Mouse (Mus musculus) olfactory bulb, adult 2 months (tissue): ENCODE measurements around the gene Camk1g. TPM values are rescaled to one million over a fixed set of nuclear protein-coding genes. Genes with fewer than 3 reads are reported as not detected.

ENCODE experiments used
- H3K27ac ChIP-seq: fragments of 200-500 bp; 2 replicates; pipeline ENCODE4 v1.5.1; 2012; ENCODE audit warnings: low read depth, low read length; ENCODE audit not compliant: insufficient read depth
- H3K4me1 ChIP-seq: fragments of 200-500 bp; 2 replicates; pipeline ENCODE4 v1.6.1; 2012; ENCODE audit warnings: low read length; ENCODE audit not compliant: control insufficient read depth, insufficient read depth
- H3K4me3 ChIP-seq: fragments of 200-500 bp; 2 replicates; pipeline ENCODE4 v1.5.1; 2012; ENCODE audit warnings: mild to moderate bottlenecking, low read depth, low read length, moderate library complexity; ENCODE audit not compliant: insufficient read depth
- CTCF ChIP-seq: fragments of 200-500 bp; IDR thresholded peaks from 2 replicates; pipeline ENCODE4 v1.5.1; 2012; ENCODE audit warnings: low read depth, mild to moderate bottlenecking, low read length, moderate library complexity; ENCODE audit not compliant: insufficient read depth
- POLR2A ChIP-seq: fragments of 200-500 bp; IDR thresholded peaks from 2 replicates; pipeline ENCODE4 v1.6.1; 2012; ENCODE audit warnings: mild to moderate bottlenecking, low read depth, low read length, moderate library complexity; ENCODE audit not compliant: insufficient read depth
- WGBS: fragments of 180-500 bp; shearing (Covaris S2); methylation state at CpG from one replicate; pipeline ENCODE4 v1.1.7; 2018; 5-methylcytosine and 5-hydroxymethylcytosine counted together
- polyA plus RNA-seq: library from polyadenylated mRNA; stranded (reverse); fragments of >200 nt; gene quantifications from 2 replicates; pipeline ENCODE4 v1.2.4, GENCODE M21; 2012; ENCODE audit warnings: low replicate concordance; ENCODE audit not compliant: missing spikeins, insufficient read depth, insufficient read length

The Camk1g gene
- polyA plus RNA-seq, 1 experiment, result not detected

DNA sequence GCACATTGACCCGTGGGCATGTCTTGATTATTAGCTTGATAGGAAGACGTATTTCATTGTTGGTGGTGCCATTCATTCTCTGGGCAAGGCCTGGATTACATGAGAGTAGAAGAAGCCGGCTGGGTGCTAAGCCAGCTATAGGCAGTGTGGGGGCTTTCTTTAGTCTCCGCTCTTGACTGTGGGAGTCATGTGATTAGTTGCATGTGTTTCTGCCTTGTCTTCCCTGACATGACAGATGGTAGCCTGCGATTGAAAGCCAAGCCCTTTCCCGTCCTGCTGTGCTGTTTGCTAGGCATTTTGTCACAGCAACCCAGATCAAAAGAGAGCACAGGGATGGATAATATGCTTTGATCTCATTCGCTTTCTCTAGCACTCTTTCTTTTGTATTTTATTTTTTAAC is 64.7 kb downstream of the Camk1g start:
- TF ChIP-seq CTCF (no peak), POLR2A (no peak)

DNA sequence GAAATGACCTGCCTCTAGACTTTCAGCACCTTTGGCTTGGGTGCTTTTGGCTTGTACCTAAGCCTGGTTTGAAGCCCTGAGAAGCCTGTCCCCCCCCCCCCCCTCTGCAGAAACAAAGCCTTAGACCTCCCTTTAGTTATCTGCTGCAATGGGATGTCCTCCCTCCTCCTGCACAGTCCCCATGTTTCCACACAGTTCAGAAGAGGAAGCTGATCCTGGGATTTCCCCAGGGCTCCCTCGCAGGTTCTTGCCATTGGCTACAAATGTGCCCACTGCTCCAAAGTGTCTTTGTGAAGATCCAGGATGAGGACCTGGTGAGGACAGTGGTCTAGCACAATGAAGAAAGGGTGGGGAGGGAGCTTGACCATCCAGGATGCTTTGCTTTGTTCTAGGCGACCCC is 67.0 kb downstream of the Camk1g start:
- no peak overlapping the region for H3K27ac ChIP-seq
- H3K4me3 ChIP-seq, result no peak overlapping the region
- TF ChIP-seq CTCF, result no peak
- TF ChIP-seq POLR2A, result no peak
- WGBS, result 70% methylated on average over 2 of the region's 2 CpGs
- H3K4me1 ChIP-seq, result peaks cover 4% of the 10 kb centered on the region; the same call in 1 of the 2 replicates

More for the DNA sequence above, 64.7 kb downstream of the Camk1g start:
- 60% methylated on average over 7 of the region's 7 CpGs for WGBS
- Histone ChIP-seq H3K27ac (no peak overlapping the region), H3K4me3 (no peak overlapping the region), H3K4me1 (no peaks in the 10 kb centered on the region)

DNA sequence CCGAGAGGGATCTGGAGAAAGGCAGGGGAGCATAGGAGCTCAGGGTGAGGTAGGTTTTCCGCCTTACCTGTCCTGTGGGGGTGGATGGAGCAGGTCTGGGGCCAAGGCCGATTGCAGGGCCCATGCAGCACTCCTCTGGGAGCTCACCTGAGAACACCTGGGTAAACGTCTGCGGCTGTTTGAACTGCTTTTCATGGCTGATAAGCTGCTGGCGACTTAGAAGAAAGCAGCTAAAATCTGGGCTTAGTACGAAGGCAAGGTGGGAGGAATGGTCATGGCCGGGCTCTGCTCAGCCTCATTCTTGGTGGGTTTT is 68.0 kb downstream of the Camk1g start:
- peaks cover 4% of the 10 kb centered on the region; the same call in 1 of the 2 replicates for H3K4me1 ChIP-seq
- 84% methylated on average over 8 of the region's 8 CpGs for WGBS
- TF ChIP-seq POLR2A (no peak), CTCF (no peak)
- no peak overlapping the region for H3K27ac ChIP-seq
- no peak overlapping the region for H3K4me3 ChIP-seq

DNA sequence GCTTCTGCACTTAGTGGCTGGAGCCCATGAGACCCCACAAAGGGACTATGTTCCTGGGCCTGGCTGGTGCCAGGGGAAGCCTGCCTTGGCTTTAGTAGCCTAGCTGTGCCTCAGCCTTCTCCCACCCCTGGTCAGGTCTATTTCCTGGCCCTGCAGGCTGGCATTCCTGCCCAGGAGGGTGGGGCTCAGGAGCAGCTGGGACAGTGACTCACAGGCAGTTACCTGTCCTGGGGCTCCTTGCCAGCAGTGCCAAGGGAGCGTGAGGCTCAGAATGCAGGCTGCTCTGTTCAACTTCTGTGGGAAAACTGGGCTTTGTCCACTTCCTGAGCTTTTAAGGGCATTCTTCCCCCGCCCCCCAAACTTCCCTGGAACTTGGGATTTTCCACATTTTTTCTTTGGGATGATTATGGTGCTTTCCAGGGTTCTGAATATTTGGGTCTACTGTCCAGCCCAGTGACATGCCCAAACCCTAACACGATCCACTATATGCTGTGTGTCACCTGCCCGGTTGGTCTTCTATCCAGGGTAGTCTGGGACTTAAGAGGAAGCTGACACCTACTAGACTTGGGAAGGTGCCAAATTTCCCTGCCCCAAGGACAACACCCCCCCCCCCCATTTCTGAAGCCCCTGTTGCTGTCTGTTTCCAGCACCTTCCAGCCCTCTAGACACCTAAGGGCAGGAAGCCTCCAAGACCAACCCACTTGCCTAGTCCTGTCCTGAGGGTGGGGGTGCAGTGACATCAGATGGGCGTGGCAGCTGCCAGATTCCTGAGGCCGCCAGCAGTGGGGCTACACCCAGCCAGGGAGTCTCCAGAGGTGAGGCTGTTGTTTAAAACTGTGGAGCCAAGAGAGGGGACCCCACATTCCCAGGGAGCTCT is 68.6 kb downstream of the Camk1g start:
- no peak for TF ChIP-seq CTCF
- no peak for TF ChIP-seq POLR2A
- peaks cover 5% of the 10 kb centered on the region; the same call in 1 of the 2 replicates for H3K4me1 ChIP-seq
- 83% methylated on average over 6 of the region's 6 CpGs for WGBS

DNA sequence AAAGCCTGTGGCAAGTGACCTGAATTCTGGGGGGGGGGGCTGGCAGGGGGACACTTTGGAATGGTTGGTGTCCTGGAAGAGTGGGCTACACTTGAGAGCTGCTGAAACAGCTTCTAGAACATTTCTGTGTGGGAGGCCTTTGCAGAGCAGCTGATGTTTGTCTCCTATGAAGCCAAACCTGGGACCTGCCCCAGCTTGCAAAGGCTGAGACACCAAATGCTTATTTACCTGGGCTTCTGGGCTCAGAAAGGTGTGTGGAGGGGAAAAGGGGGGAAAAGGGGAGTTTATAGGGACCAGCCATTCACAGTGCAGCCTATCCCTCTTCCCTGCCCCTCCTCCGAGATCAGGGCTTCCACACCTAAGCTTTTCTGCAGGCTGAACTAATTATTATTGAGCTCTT is 70.1 kb downstream of the Camk1g start:
- no peak overlapping the region for H3K4me3 ChIP-seq
- no peak for TF ChIP-seq CTCF
- no peak for TF ChIP-seq POLR2A
- 70% methylated on average over 1 of the region's 1 CpGs for WGBS

More for the DNA sequence above, 68.6 kb downstream of the Camk1g start:
- Histone ChIP-seq H3K4me3 (no peak overlapping the region), H3K27ac (no peak overlapping the region)

DNA sequence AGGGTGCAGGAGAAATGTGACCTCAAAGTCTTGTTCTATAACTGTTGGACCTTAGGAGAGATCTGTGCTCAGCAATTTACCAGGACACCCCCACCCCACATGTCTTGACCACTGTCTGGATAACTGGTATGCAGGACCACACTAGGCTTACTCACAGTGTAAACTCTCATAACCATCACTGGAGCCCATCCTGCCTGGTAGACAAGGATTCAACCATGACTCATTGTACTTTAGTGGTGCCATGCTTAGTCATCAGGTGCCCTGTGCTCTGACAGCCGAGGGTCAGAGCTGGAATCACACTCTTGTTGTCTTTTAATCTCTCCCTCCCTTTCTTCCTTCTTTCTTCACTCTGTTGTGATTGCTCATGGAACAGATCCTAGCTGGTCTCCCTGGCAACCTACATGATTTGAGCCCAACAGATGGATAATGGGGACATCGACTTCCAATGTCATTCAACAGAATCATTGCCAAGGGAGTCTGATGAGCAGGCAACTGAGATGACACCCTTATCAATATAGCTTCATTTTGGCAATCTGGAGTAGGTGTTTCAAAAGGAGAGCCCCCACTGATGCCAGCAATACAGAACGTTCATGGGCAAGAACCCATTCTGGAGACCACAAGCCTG is 71.8 kb downstream of the Camk1g start:
- no peak for TF ChIP-seq POLR2A
- TF ChIP-seq CTCF, result no peak
- Histone ChIP-seq H3K4me3 (no peak overlapping the region), H3K27ac (no peak overlapping the region), H3K4me1 (peaks cover 8% of the 10 kb centered on the region)
- 51% methylated on average over 3 of the region's 3 CpGs for WGBS

More for the DNA sequence above, 70.1 kb downstream of the Camk1g start:
- H3K4me1 ChIP-seq, result peaks cover 8% of the 10 kb centered on the region
- no peak overlapping the region for H3K27ac ChIP-seq

Other genes with a start within 250 kb of the Camk1g start
- 406 TPM in 1 of 2 replicates, not detected in the other for gene Diexf, start 240.0 kb downstream of the Camk1g start, polyA plus RNA-seq
- not detected in 2 replicates for gene Irf6, start 217.2 kb downstream of the Camk1g start, polyA plus RNA-seq
- gene A130010J15Rik, start 202.3 kb downstream of the Camk1g start, polyA plus RNA-seq, result not detected in 2 replicates
- not detected in 2 replicates for gene Traf3ip3, start 168.6 kb downstream of the Camk1g start, polyA plus RNA-seq
- not detected in 2 replicates for gene Lamb3, start 162.6 kb downstream of the Camk1g start, polyA plus RNA-seq
- gene Hsd11b1, start 106.2 kb downstream of the Camk1g start, polyA plus RNA-seq, result not detected in 2 replicates
- gene G0s2, start 97.1 kb downstream of the Camk1g start, polyA plus RNA-seq, result not detected in 2 replicates